Mouse (Mus musculus): Measurements from ENCODE around the gene Plekhn1.
A peak's percentile ranks its signal among the peaks of the same experiment; 100 is the strongest.

Plekhn1 gene

DNA sequence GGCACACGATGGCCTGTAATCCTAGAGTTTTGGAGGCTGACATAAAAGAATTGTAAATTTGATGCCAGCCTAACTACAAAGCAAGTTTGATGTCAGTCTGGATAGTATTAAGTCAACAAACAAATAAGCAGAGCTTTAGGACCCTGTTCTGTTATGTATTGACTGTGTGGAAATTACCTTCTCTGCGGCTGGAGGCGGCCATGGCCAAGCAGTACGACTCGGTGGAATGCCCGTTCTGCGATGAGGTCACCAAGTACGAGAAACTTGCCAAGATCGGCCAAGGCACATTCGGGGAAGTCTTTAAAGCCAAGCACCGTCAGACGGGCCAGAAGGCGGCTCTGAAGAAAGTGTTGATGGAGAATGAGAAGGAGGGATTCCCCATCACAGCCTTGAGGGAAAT lies 21.5 kb downstream of the Plekhn1 start:
- no peak for DNase-seq

DNA sequence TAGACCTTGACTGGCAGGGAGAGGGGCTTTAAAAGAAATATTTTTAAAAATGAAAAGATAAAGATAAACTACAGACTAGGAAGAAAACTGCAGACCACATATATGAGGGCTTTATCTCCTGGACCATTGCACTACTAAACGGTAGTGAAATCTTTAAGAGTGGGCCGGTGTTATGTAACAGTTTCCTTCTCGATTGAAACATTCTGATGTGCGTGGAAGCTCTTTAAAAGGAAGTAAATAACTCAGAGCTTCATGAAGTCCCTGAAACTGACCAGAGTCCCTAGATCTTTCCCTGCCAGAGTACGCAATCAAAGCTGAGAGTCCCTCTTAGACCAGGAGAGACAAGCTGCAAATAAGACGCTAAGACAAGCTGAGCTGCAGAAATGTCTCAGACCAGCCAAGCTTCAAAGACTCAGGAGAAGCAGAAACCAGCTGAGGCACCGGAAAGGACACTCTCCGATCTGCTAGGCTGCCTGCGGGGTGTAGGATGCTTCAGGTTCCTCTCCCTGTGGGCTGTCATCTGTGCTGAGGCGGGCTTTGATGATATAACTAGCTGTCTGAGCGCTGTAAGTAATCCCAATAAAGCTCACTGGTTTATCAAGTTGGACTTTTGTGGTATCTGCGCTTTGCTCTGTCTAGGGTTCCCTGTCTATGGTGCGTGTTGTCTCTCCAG lies 24.6 kb downstream of the Plekhn1 start:
- DNase-seq, result no peak

DNA sequence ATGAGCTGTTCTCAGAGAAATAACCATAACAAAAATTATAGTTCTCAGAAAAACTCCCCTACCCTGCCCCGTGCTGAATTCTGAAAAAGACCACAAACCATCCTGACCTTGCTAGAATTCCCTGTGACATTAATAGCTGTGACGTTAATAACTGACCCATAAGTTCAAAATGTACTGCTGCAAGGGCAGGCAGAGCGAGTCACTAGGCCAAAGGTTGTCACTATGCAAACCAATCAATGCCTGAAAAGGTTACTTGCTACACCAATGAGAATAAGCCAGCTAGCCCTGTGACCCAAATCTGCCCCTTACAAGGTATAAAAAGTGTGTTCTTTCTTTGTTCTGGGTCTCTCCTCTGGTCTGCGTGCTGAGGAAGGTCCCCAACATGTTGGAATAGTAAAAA lies 25.8 kb downstream of the Plekhn1 start:
- DNase-seq, result no peak

DNA sequence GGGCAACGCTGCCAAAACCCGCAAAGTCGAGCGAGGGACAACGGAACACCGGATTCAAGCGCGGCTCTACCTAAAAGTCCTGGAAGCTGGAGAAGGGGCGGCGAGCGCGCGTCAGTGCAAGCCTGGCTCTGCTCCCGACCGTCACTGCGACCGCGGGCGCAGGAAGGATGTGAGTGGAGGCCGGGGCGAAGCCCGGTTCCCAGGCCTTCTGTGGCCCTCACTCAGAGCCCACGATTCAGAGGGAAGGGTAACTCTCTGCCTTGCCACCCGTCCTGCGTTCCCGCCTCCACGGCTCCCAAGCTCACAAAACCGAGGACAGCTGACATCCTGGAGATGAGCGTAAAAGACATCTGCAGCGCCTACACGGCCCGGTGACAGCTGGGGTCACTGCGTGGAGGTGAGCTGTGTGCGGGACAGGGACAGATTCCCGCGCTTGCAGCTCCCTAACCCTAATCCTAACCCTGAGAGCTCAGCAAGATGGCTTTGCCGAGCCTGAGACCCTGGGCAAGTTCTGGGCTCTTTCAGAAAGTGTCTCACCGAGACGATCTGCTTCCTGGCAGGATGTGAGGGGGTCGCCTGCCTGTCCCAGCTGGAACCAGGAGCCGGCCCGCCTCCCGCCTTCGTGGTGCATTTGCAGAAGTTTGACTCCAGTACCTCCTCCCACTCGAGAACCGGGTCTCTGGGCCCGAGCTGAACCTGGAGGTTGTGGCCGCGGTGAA lies 31.1 kb downstream of the Plekhn1 start:
- DNase-seq, result peak; percentile 41

DNA sequence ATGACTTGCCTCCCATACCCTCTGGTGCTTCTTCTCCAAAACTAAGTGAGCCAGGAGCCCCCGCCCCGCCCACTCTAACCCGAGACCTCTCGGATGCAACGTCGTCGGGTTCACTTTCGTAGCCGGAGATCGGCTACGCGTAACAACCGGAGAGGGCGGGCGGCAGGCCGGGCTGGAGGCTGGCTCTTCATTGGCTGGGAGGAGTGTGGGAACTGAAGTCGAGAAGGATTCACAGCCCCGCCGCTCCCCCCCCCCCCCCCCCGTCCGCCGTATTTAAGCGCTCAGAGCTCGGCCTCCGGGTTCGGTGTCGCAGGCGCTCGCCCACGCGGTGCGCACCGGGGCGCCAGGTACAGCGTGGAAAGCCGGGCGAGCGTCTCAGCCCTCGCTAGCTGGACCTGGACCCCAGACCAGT lies 31.6 kb downstream of the Plekhn1 start, which contains the start of gene AW011738:
Gene AW011738, plus strand, starts transcription at position 304 of the 412 bp plus-strand sequence.
- peak; percentile 80 for DNase-seq

DNA sequence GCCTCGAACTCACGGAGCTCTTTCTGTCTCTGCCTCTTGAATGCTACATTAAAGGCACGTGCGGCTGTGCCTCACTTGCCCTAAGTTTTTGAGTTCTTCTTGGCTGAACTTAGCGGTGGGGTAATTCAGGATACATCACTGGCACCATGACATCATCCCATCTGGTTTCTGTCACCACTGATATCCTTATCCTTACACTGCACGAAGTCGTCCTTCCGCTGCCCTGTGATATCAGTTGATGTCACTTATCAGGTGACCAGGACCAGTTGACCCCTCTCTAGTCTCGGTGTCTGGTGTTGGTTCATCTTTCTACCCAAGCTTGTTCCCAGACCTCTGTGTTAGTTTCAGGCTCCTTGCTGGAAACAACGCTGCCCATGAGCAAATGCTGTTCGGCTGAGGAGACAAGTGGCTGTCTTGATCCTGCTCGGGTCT lies 32.2 kb downstream of the Plekhn1 start:
- DNase-seq, result no peak

DNA sequence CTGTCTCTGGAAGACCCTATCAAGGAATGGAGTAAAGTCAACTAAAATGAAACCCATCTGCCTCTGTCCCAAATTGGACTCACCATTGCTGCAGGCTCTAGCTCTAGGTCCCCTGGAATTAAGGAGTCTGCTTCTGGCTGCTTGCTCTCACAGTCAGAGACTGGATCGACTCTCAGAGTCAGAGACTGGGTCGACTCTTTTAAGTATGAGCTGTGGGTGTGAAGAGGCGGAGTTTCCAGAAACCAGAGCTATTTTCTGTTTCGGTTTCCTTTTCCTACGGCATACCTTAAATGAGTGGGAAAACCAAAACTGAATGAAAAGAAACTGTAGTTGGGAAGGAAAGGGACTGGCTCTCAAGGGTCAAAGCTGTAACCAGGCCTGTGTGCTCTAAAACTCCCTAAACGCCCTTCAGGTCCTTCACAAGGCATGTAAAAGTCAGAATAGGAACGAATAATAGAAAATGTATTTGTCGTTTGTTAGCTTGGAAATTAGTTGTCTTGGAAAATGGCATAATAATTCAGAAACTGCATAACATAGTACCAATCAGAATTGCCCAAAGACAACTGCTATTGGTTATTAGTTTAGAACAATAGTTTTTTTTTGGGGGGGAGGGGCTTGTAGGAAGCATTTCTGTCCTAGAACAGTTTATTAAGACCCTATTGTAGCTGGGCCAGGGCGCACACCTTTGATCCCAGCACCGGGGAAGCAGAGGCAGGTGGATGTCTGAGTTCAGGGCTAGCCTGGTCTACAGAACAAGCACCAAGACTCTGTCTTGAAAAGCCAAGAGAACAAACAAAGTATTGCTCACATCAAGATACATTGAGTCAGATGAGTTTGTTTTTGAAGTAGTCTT lies 33.8 kb downstream of the Plekhn1 start, which contains the start of gene Isg15:
Gene Isg15, minus strand, starts transcription at position 196 of the 853 bp plus-strand sequence.
- no peak for DNase-seq

DNA sequence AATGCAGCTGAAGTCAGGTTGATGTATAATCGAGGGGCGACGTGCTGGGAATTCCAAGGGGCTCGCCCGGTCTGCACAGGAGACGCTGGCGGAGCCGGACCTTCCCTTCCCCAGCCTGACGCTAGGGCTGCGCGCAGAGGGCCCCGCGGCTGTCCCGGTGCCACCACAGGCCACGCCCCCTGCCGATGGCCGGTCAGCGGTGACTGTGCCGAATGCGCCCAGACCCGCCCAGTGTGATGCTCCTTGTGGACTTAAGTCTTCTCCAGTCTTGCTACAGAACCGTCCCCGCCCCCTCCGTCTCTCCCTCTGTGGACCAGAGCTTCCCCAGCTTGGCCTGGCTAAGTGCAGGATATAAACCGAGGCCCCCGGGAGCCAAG lies 36.8 kb downstream of the Plekhn1 start:
- peak; percentile 95 for DNase-seq

DNA sequence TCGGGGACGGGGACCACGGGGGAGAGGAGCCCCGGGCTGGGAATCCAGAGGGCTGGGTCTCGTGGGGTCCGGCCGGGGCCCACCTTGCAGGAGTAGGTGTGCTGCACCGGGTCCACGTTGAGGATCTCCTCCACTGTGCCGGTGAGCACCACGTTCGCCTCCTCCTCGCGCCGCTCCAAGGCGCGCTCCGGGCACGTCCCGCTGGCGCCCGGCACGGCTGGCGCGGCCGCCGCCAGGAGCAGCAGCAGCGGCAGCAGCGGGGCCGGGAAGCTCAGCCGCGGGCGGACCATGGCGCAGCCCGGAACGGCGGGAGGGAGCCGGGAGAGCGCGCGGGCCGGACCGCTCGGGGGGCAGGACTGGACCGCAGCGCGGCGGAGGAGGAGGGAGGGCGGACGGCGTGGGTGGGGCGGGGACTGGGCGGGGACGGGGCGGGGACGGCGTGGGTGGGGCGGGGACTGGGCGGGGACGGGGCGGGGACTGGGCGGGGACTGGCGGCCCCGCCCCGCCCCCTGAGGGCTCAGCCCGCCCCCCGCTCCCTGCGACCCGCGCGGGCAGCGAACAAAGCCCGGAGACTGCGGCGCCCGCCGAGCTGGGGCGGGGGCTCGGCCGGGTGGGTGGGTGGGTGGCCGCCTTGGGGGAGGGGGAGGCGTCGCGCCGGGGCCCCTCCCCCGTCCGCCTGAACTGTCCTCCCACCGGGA lies 37.4 kb downstream of the Plekhn1 start, which contains the start of gene Agrn:
Gene Agrn, minus strand, starts transcription at position 358 of the 698 bp plus-strand sequence.
- DNase-seq, result peak; percentile 87

DNA sequence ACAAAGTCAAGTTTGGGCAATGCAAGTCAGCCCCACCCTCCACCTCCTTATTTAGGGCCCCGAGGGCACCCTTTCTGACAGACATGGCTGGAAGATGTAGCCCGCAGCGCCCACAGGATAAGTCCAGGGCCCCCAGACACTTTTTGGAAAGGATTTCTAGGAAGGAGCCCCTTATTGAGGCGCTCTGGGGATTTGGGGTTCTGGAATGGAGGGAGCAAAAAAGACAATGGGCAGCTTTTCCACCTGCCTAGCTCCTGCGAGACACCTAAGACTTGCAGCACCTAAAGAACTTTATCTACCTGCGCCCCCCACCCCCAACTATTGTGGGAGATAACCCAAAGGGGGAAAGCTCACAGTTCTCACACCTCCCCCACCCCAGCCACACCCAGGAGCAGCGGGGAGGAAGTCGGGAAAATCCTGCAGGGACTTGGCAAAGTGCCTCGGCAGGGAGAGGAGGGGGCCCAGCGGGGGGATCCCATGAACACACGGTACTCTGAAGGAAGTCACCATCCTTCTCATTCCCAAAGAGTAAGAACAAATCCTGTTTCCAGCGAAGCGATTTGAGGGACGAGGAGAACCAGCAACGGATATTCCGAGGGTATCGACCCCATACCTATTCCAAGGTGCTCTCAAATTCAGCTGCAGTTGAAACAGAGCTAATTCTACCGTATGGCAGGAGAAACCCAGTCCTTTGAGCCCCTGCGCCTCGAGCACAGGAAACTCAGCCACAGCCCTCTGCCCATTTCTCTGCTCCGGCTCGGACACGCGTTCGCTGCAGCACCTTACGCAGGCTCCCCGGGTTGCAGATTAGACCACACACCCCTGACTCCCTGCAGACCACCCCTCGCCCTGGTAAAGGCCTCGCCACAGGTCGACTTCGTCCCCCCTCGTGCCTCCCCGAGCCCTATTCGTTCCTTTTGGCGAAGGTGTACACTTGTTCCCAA lies 38.5 kb downstream of the Plekhn1 start:
- DNase-seq, result peak; percentile 86

DNA sequence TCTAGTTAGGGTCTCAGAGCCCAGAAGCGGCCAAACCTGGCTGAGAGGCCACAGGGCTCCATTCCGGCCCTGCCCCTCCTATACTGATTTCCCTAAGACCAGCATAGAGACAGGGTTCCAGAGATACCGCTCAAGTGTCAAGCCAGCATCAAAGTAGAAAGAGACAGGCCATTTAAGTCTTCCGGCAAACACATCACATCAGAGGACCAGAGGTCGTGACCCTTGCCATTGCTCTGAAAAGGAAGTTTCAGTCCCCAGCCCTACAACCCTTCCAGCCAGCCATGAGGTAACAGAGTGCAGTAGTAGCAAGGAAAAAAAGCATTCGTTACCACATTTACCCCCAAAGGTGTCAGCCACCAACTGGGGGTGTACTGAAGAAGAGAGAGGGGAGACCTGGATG lies 40.3 kb downstream of the Plekhn1 start:
- DNase-seq, result no peak

DNA sequence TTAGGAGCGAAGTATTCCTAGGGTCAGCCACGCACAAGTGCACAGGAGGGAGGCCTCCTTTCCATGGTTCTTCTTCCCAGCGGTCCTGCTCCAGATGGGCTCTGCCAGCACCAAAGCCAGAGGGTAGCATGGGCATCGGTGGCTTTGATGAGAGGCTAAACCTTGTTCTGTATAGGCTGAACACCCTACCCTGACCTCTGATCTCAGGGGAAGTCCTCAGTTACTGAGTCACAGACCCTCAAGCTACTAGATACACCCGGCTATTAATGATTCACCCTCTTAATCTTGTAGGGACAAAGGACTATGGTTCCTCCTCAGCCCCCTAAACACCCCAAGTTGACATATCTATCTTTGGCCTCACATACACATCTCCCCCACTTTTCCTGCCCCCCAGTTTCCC lies 40.8 kb downstream of the Plekhn1 start:
- DNase-seq, result peak; percentile 46

DNA sequence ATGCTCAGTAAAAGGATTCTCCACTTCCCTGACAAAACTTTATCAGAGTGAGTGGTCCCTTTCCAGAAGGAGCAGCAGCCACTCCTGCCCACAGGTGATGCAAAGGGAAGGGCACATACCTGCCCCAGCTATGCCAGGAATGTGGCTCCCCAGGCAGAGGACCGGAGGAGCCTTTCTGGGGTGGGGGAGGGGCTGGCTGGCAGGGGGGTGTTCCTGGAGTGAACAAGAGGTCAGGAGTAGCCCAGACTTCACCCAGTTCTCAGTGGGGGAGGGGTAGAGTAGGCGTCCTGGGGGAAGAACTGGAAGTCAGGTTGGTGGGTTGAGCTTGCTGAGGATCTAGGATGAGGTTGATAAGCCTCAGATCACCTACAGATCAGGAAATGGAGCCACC lies 41.5 kb downstream of the Plekhn1 start:
- DNase-seq, result peak; percentile 74

DNA sequence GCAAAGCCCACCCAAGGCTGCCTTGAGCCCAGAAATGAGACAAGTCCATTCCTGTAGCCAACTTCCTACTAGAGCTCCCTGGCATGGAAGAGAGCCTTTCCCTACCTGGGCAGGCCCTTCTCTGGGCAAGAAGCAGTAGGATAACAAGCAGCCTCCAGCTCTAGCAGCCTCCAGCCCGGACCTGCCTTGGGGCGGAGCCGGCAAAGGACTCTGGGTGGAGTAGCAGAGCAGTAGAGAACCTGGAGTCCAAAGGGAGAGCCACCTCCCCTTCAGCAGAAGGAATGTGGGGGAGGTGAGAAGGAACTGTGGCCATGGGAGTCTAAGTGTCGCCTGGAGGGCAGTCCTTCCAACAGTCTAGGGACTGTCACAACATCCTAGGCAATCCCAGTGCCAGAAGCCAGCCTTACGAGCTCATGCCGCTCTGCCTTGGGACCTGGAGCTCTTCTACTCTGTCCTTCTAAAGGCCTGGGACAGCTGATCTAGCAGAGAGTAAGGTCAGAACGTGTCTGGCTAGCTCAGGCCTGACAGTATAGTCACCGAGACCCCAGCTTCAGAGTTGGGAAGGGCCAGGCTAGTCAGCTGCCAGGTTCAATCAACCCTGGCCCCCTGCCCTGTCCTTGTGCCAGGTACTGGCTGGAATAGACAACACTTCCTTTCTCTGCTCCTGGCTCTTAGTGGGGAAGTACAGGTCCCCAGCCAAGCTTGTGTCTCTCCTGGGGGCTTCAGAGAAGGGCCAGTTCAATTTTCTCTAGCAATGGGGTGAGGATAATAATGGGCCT lies 42.0 kb downstream of the Plekhn1 start:
- DNase-seq, result peak; percentile 84

DNA sequence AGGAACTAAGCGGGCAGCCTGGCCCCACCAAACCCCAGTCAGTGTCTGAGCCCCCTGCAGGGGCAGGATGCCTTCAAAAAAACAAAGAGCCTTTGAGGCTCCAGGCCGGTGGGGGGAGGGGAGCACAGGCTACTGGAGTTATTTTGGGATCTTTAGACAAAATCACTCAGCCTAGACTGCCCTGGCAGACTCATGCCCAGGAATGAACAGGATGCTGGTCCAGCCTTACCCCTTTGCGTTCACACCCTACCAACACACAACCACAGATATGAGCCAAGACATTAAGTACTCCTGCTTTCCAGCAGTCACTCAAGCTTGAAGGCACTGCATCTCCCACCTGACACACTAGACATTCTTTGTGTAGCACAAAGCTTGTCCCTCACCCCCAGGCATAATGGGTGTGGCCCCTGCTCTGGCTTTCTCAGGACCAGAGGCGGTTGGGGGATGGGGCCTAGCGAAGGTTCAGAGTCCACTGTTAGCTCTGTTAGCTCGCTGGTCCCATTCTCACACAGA lies 45.8 kb downstream of the Plekhn1 start:
- DNase-seq, result peak; percentile 74

DNA sequence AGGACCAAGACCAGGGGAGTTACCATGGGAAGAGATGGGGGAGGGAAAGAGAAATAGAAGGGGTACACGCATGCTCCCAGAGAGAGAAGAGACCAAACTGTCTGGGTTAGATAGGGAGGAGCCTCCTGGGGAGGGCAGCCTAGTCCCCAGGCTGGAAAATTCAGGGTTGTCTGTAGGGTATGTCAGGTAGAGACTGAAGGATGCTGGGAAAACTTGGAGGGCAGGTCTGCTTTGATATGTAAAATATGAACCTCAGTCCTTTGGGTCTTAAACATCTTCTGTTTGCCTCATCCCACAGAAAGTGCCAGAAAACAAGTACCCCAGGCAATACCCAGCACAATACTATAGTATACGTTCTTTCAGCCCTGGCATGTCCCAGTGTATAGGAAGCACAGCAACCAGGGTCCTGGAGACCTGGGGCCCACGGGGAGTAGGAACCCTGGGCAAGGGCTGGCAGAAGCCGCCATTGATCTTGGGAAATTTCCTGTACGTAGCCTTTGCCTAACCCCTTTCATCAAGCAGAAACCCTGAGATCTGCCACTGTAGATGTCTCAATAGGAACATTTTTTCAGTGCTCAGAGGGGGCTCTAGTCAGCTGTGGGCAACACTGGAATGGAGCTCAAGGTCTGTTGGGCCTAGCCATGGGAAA lies 46.4 kb downstream of the Plekhn1 start:
- DNase-seq, result no peak

DNA sequence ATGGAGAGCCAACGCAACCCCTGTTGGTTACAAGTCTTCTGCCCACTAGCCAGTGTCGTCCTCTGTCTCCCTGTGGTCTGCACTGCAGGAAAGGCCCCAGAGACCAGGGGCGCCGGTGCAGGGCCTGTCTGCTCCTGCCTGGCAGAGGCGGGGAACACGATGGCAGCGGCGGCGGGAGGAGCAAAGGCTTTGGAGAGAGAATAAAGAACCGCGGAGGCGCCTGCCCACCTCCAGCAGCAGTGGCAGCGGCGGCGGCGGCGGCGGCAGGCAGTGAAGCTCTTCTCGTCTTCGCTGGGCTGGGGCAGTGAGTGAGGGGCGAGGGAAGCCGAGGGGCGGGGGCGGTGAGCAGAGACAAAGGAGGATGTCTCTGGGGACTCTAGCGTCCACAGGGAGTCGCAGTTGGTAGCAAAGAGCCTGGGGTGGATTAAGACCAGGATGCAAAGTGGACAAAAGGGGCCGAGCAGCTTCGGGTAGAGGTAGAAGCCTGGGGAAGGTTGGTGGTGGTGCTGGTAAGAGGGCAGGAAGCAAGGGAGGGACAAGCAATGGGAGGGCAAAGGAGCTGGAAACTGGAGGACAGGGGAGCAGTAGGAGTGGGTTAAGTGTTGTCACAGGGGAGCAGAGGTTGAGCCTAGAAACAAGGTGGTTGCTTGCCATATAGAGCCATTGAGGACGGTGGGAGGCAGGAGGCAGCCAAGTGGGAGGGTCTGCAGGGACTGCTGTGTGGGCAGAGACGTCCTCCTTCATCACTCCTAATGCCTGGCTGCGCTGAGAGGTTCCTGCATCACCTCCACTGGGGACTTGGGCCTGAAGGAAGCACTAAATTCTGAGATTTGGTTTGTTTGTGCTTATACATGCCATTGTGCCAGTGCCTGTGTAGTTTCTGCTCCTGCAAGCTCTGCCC lies 48.5 kb downstream of the Plekhn1 start:
- DNase-seq, result no peak

DNA sequence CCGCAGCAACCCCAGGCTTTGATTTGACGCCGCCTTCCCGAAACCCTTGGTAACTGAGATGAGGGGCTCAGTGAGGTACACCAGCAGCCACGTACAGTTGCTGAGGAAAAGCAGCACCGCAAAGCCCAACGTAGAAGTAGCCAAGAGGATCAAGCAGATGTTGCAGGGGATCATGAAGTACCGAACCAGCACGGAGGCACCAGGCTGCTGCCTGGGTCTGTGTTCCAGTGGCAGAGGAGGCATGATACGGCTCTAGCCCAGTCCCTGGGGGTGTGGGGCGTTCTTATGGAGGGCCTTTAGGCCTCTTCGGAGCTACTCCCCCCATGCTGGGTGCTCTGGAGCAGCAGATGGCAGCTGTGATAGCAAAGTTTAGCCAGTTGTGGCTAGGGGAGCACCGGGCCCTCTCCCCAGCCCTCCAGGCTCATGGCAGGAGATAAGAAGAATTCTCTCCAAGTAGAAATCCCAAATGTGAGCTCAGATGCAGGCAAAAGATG lies 49.2 kb downstream of the Plekhn1 start:
- no peak for DNase-seq

All from kidney, postnatal 14 days (tissue).